ENCODE assay signal across 10 mouse cellular contexts in the genomic region with DNA sequence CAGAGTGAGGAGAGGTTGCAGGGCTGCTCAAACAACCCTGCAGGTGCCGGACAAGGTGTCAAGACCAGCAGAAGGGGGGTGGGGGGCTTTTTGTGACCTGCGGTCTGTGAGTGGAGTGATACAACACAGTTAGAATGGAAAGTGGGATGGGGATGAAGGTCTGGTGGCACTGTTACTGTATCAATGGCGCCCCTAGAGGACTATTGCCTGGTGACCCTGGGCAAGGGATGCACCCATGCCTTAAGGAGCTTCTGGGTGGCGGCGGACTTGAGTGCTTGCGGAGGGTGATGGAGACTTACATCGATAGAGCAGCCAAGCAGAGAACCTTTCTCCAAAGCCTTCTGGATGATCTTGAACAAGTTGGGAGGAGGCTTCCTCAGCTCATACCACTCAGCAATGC. TPM values are rescaled to one million over a fixed set of nuclear protein-coding genes. Genes with fewer than 3 reads are reported as not detected.
A peak's percentile ranks its signal among the peaks of the same experiment; 100 is the strongest.
DNase-seq lines count a peak whose midpoint lies in the region; ATAC-seq and TF ChIP-seq lines count a peak whose summit lies in the region.
"Had no signal": no experiment of that assay in that cellular context is flagged by ENCODE, and none has a peak within 500 bp of the region (broad histone marks: within the 10 kb centered on the region; RNA-seq: fewer than 3 reads in every experiment).

No protein-coding gene starts in this region.

- no peak overlapping the region for H3K9ac ChIP-seq in liver, postnatal 0 days (replicated peaks)
- H3K9ac ChIP-seq in liver, embryonic 12.5 days, result no peak overlapping the region
- H3K9ac ChIP-seq in neural tube, embryonic 14.5 days (replicated peaks; ENCODE audit: low read depth, low read length), result no peak overlapping the region
- H3K9ac ChIP-seq: liver, embryonic 13.5 days had no signal

- 74% methylated on average over 7 of the region's 7 CpGs for WGBS in liver, postnatal 0 days (ENCODE audit: insufficient replicate concordance)
- 70% methylated on average over 7 of the region's 7 CpGs for whole genome bisulfite sequencing in liver, embryonic 12.5 days (ENCODE audit: insufficient replicate concordance)
- WGBS in neural tube, embryonic 14.5 days, result 85% methylated on average over 7 of the region's 7 CpGs

- H3K4me3 ChIP-seq in liver, postnatal 0 days (ENCODE audit: low read depth, low read length), result no peak overlapping the region
- H3K4me3 ChIP-seq in liver, embryonic 12.5 days, result no peak overlapping the region
- no peak overlapping the region for H3K4me3 ChIP-seq in neural tube, embryonic 14.5 days (ENCODE audit: low read depth, low read length)
- H3K4me3 ChIP-seq: liver, embryonic 13.5 days had no signal

- no peaks in the 10 kb centered on the region for H3K27me3 ChIP-seq in liver, postnatal 0 days (ENCODE audit: insufficient read depth, low read length)
- no peaks in the 10 kb centered on the region for H3K27me3 ChIP-seq in liver, embryonic 12.5 days (replicated peaks)
- no peaks in the 10 kb centered on the region for H3K27me3 ChIP-seq in neural tube, embryonic 14.5 days (ENCODE audit: control insufficient read depth, insufficient read depth, low read length)
- H3K27me3 ChIP-seq: liver, embryonic 13.5 days had no signal

- ATAC-seq in CD4-positive, CD25-positive, alpha-beta regulatory T cell, adult 4 months, result no peak
- ATAC-seq in liver, postnatal 0 days, result no peak
- no peak for ATAC-seq in liver, embryonic 12.5 days
- ATAC-seq in granulocyte monocyte progenitor cell, adult 5-6 weeks (replicated peaks; ENCODE audit: poor library complexity, severe bottlenecking), result peak; percentile 22; the same call in 1 of the 2 replicates
- ATAC-seq in neural tube, embryonic 14.5 days (ENCODE audit: low read depth), result 0 out of 2 replicates have a peak, but pooled peaks have one; percentile 13

- no peak overlapping the region for H3K4me2 ChIP-seq in liver, postnatal 0 days (ENCODE audit: low read depth, low read length)
- no peak overlapping the region for H3K4me2 ChIP-seq in liver, embryonic 12.5 days
- no peak overlapping the region for H3K4me2 ChIP-seq in neural tube, embryonic 14.5 days (ENCODE audit: low read depth, low read length)

- peaks cover 11% of the 10 kb centered on the region for H3K4me1 ChIP-seq in liver, postnatal 0 days (ENCODE audit: insufficient read depth)
- H3K4me1 ChIP-seq in liver, embryonic 12.5 days, result peaks cover 21% of the 10 kb centered on the region
- H3K4me1 ChIP-seq in neural tube, embryonic 14.5 days (ENCODE audit: control insufficient read depth, insufficient read depth, low read length), result no peaks in the 10 kb centered on the region

- TF ChIP-seq CTCF in liver, postnatal 0 days (IDR thresholded peaks at IDR 0.05; ENCODE audit: low read depth), result peak; percentile 41

- no peak overlapping the region for H3K27ac ChIP-seq in liver, postnatal 0 days (ENCODE audit: low read depth)
- no peak overlapping the region for H3K27ac ChIP-seq in liver, embryonic 12.5 days
- H3K27ac ChIP-seq in neural tube, embryonic 14.5 days (ENCODE audit: low read depth, low read length), result no peak overlapping the region
- H3K27ac ChIP-seq: liver, embryonic 13.5 days had no signal

- H3K9me3 ChIP-seq in liver, postnatal 0 days (ENCODE audit: low read length), result no peaks in the 10 kb centered on the region
- H3K9me3 ChIP-seq in liver, embryonic 12.5 days (replicated peaks), result no peaks in the 10 kb centered on the region
- no peaks in the 10 kb centered on the region for H3K9me3 ChIP-seq in neural tube, embryonic 14.5 days (ENCODE audit: control insufficient read depth, low read length)
- H3K9me3 ChIP-seq: liver, embryonic 13.5 days had no signal

- no peak for TF ChIP-seq EP300 in liver, postnatal 0 days (IDR thresholded peaks at IDR 0.05; ENCODE audit: low read depth)

- DNase-seq in CD4-positive, CD25-positive, alpha-beta regulatory T cell, adult 2 months (ENCODE audit: low read depth, low spot score), result peak; percentile 57
- DNase-seq in liver, postnatal 0 days, result no peak
- no peak for DNase-seq in gastrocnemius, adult 18-20 months (ENCODE audit: low spot score)
- DNase-seq in gastrocnemius, postnatal 10 days, result no peak
- DNase-seq: cerebellum, postnatal 25 days; liver, embryonic 13.5 days had no signal

- peaks cover 26% of the 10 kb centered on the region for H3K36me3 ChIP-seq in liver, postnatal 0 days (replicated peaks; ENCODE audit: insufficient read depth, low read length)
- H3K36me3 ChIP-seq in liver, embryonic 12.5 days, result peaks cover 30% of the 10 kb centered on the region
- peaks cover 21% of the 10 kb centered on the region; the same call in 1 of the 2 replicates for H3K36me3 ChIP-seq in neural tube, embryonic 14.5 days (ENCODE audit: control insufficient read depth, insufficient read depth, low read length)

RNA-seq across cellular contexts. Expression of a gene that starts 26.8 kb away (rescaled TPM):
- polyA plus RNA-seq in CD4-positive, CD25-positive, alpha-beta regulatory T cell, adult 4 months (2017; shearing (Covaris generic)), result 10 to 100 TPM; 38.3 to 52.4 TPM
- polyA plus RNA-seq in liver, postnatal 0 days (2015; fragmentation: Nextera tagmentation; extraction: Ambion mirVana), result 20.6 and 23.6 TPM in 2 replicates
- 35.4 and 36.6 TPM in 2 replicates for polyA plus RNA-seq in liver, embryonic 12.5 days (2016; fragmentation: Nextera tagmentation; extraction: Ambion mirVana)
- total RNA-seq in granulocyte monocyte progenitor cell, adult 5-6 weeks (2014; fragmentation: Nextera tagmentation), result 5.2 and 18.1 TPM in 2 replicates
- 8.6 and 9.0 TPM in 2 replicates for total RNA-seq in granulocyte monocyte progenitor cell, adult 5-6 weeks (2017)
- 64.8 and 91.7 TPM in 2 replicates for polyA plus RNA-seq in neural tube, embryonic 14.5 days (2014; fragmentation: Nextera tagmentation; extraction: Ambion mirVana)
- total RNA-seq in gastrocnemius, adult 18-20 months (2021), result 10 to 100 TPM; 50.2 to 54.2 TPM
- total RNA-seq in gastrocnemius, postnatal 10 days (2021), result 10 to 100 TPM; 79.2 to 87.6 TPM

Comparison
In these comparisons a context has a peak if more than half of its experiments do, and no peak if none do; other contexts are left out.
1. ATAC-seq: peak in granulocyte monocyte progenitor cell, adult 5-6 weeks (single experiment) and neural tube, embryonic 14.5 days (single experiment); none in CD4-positive, CD25-positive, alpha-beta regulatory T cell, adult 4 months (single experiment), liver, postnatal 0 days (single experiment) and liver, embryonic 12.5 days (single experiment).